Comparison of ENCODE assay signal across 16 mouse cellular contexts in genomic region chr4:107003786-107004185, GRCm38 (mm10).
DNase-seq lines count a peak whose midpoint lies in the region; ATAC-seq and TF ChIP-seq lines count a peak whose summit lies in the region.
"Had no signal": no experiment of that assay in that cellular context is flagged by ENCODE, and none has a peak within 500 bp of the region (broad histone marks: within the 10 kb centered on the region; RNA-seq: fewer than 3 reads in every experiment).

No protein-coding gene starts in this region.

- H3K9ac ChIP-seq in intestine, postnatal 0 days (ENCODE audit: low read depth, low read length): no peak overlapping the region
- H3K9ac ChIP-seq in intestine, embryonic 15.5 days: no peak overlapping the region
- H3K9ac ChIP-seq in neural tube, embryonic 13.5 days: no peak overlapping the region
- H3K9ac ChIP-seq: forebrain, embryonic 12.5 days; heart, embryonic 12.5 days had no signal

- peaks cover 79% of the 10 kb centered on the region for H3K4me1 ChIP-seq in cerebellum, adult 2 months (ENCODE audit: control insufficient read depth, insufficient read depth, low read length)
- peaks cover 2% of the 10 kb centered on the region for H3K4me1 ChIP-seq in intestine, postnatal 0 days (replicated peaks; ENCODE audit: control insufficient read depth, insufficient read depth, low read length)
- peaks cover 62% of the 10 kb centered on the region for H3K4me1 ChIP-seq in intestine, embryonic 15.5 days (replicated peaks)
- peaks cover 84% of the 10 kb centered on the region for H3K4me1 ChIP-seq in neural tube, embryonic 13.5 days (replicated peaks)

- no peak for TF ChIP-seq CTCF in cerebellum, adult 2 months (IDR thresholded peaks at IDR 0.05; ENCODE audit: borderline replicate concordance, insufficient read depth, low read depth, low read length)
- no peak for TF ChIP-seq CTCF in intestine, postnatal 0 days (IDR thresholded peaks at IDR 0.05; ENCODE audit: low read depth)

- 70% methylated on average over 3 of the region's 3 CpGs for WGBS in cerebellum, adult 2 months
- WGBS in intestine, postnatal 0 days: 85% methylated on average over 3 of the region's 3 CpGs
- WGBS in intestine, embryonic 15.5 days: 87% methylated on average over 3 of the region's 3 CpGs
- WGBS in neural tube, embryonic 13.5 days: 84% methylated on average over 3 of the region's 3 CpGs

- no peaks in the 10 kb centered on the region for H3K9me3 ChIP-seq in intestine, postnatal 0 days (ENCODE audit: control insufficient read depth)
- H3K9me3 ChIP-seq in intestine, embryonic 15.5 days: no peaks in the 10 kb centered on the region
- no peaks in the 10 kb centered on the region for H3K9me3 ChIP-seq in neural tube, embryonic 13.5 days
- H3K9me3 ChIP-seq: forebrain, embryonic 12.5 days; G1E; heart, embryonic 12.5 days had no signal

- no peak for ATAC-seq in intestine, postnatal 0 days
- no peak for ATAC-seq in intestine, embryonic 15.5 days
- ATAC-seq in neural tube, embryonic 13.5 days (ENCODE audit: low read depth): no peak
- ATAC-seq in erythroid progenitor cell, adult 5-6 weeks (replicated peaks; ENCODE audit: low FRiP score, poor library complexity, severe bottlenecking): no peak
- ATAC-seq: CD4-positive, CD25-positive, alpha-beta regulatory T cell, adult 4 months; forebrain, embryonic 16.5 days; intestine, embryonic 16.5 days had no signal

- no peak for DNase-seq in cerebellum, adult 2 months
- DNase-seq in cerebellum, adult 8-10 months: no peak
- DNase-seq in neural tube, embryonic 10.5 days (ENCODE audit: extremely low spot score, low spot score): no peak
- DNase-seq: adrenal gland, postnatal 10 days; B cell, adult 2 months; gastrocnemius, postnatal 25 days had no signal

- no peaks in the 10 kb centered on the region for H3K27me3 ChIP-seq in cerebellum, adult 2 months (ENCODE audit: control insufficient read depth, insufficient read depth, low read length)
- H3K27me3 ChIP-seq in intestine, postnatal 0 days (replicated peaks; ENCODE audit: control insufficient read depth, insufficient read depth, low read length): no peaks in the 10 kb centered on the region
- H3K27me3 ChIP-seq in intestine, embryonic 15.5 days (replicated peaks): no peaks in the 10 kb centered on the region
- H3K27me3 ChIP-seq in neural tube, embryonic 13.5 days: no peaks in the 10 kb centered on the region
- H3K27me3 ChIP-seq: forebrain, embryonic 12.5 days; heart, embryonic 12.5 days had no signal

- H3K27ac ChIP-seq in cerebellum, adult 2 months (ENCODE audit: insufficient read depth, low read length): peak overlapping the region; percentile 80
- 0 out of 2 replicates have a peak overlapping the region, but pooled peaks have one; percentile 84 for H3K27ac ChIP-seq in intestine, postnatal 0 days (ENCODE audit: low read depth, low read length)
- H3K27ac ChIP-seq in intestine, embryonic 15.5 days: no peak overlapping the region
- peak overlapping the region; percentile 23; the same call in 1 of the 2 replicates for H3K27ac ChIP-seq in neural tube, embryonic 13.5 days (replicated peaks)
- H3K27ac ChIP-seq: forebrain, embryonic 12.5 days had no signal

- H3K4me2 ChIP-seq in intestine, postnatal 0 days (replicated peaks; ENCODE audit: low read depth): no peak overlapping the region
- H3K4me2 ChIP-seq in intestine, embryonic 15.5 days (replicated peaks): no peak overlapping the region
- H3K4me2 ChIP-seq in neural tube, embryonic 13.5 days: no peak overlapping the region
- H3K4me2 ChIP-seq: forebrain, embryonic 12.5 days; heart, embryonic 12.5 days had no signal

- no peak overlapping the region for H3K4me3 ChIP-seq in cerebellum, adult 2 months (replicated peaks; ENCODE audit: insufficient read depth, low read depth, low read length)
- no peak overlapping the region for H3K4me3 ChIP-seq in intestine, postnatal 0 days (ENCODE audit: low read depth, low read length)
- no peak overlapping the region for H3K4me3 ChIP-seq in intestine, embryonic 15.5 days (replicated peaks)
- no peak overlapping the region for H3K4me3 ChIP-seq in neural tube, embryonic 13.5 days
- H3K4me3 ChIP-seq: forebrain, embryonic 12.5 days; heart, embryonic 12.5 days had no signal

- H3K36me3 ChIP-seq in intestine, postnatal 0 days (ENCODE audit: control insufficient read depth, insufficient read depth): no peaks in the 10 kb centered on the region
- no peaks in the 10 kb centered on the region for H3K36me3 ChIP-seq in intestine, embryonic 15.5 days
- H3K36me3 ChIP-seq in neural tube, embryonic 13.5 days: no peaks in the 10 kb centered on the region
- H3K36me3 ChIP-seq: heart, embryonic 12.5 days had no signal

- no peak for TF ChIP-seq POLR2A in cerebellum, adult 2 months (IDR thresholded peaks at IDR 0.05; ENCODE audit: borderline replicate concordance, insufficient read depth, low read length)
